Mouse (Mus musculus): ENCODE measurements around the gene Hoxa2.

Gene Hoxa2

GRCm38 (mm10) chr6:52180213-52180710 is 15.6 kb upstream of the Hoxa2 start:
- no peak for DNase-seq (ENCODE audit: extremely low spot score, low read depth, low spot score)

- DNase-seq (ENCODE audit: extremely low spot score, low read depth, low spot score) = no peak
Observed at GRCm38 (mm10) chr6:52179690-52180089, 15.1 kb upstream of the Hoxa2 start.

GRCm38 (mm10) chr6:52178918-52179665 is 14.5 kb upstream of the Hoxa2 start:
- no peak for DNase-seq (ENCODE audit: extremely low spot score, low read depth, low spot score)

- no peak for DNase-seq (ENCODE audit: extremely low spot score, low read depth, low spot score)
Observed at GRCm38 (mm10) chr6:52177806-52178205, 13.2 kb upstream of the Hoxa2 start.

- DNase-seq (ENCODE audit: extremely low spot score, low read depth, low spot score) = no peak
Observed at GRCm38 (mm10) chr6:52177061-52177735, 12.6 kb upstream of the Hoxa2 start, which contains the start of gene 5730596B20Rik. TSS of gene 5730596B20Rik (plus strand) at chr6:52177498.

- no peak for DNase-seq (ENCODE audit: extremely low spot score, low read depth, low spot score)
Observed at GRCm38 (mm10) chr6:52176391-52176790, 11.8 kb upstream of the Hoxa2 start.

- no peak for DNase-seq (ENCODE audit: extremely low spot score, low read depth, low spot score)
Observed at GRCm38 (mm10) chr6:52175864-52176263, 11.2 kb upstream of the Hoxa2 start.

- DNase-seq (ENCODE audit: extremely low spot score, low read depth, low spot score) = no peak
Observed at GRCm38 (mm10) chr6:52174968-52175751, 10.5 kb upstream of the Hoxa2 start.

GRCm38 (mm10) chr6:52173648-52174047 is 9.0 kb upstream of the Hoxa2 start:
- DNase-seq (ENCODE audit: extremely low spot score, low read depth, low spot score) = no peak

GRCm38 (mm10) chr6:52172501-52172900 is 7.9 kb upstream of the Hoxa2 start:
- no peak for DNase-seq (ENCODE audit: extremely low spot score, low read depth, low spot score)

- DNase-seq (ENCODE audit: extremely low spot score, low read depth, low spot score) = no peak
Observed at GRCm38 (mm10) chr6:52171938-52172337, 7.3 kb upstream of the Hoxa2 start.

GRCm38 (mm10) chr6:52171331-52171730 is 6.7 kb upstream of the Hoxa2 start:
- no peak for DNase-seq (ENCODE audit: extremely low spot score, low read depth, low spot score)

GRCm38 (mm10) chr6:52170898-52171223 is 6.2 kb upstream of the Hoxa2 start:
- no peak for DNase-seq (ENCODE audit: extremely low spot score, low read depth, low spot score)

- DNase-seq (ENCODE audit: extremely low spot score, low read depth, low spot score) = no peak
Observed at GRCm38 (mm10) chr6:52170166-52170897, 5.7 kb upstream of the Hoxa2 start.

GRCm38 (mm10) chr6:52169499-52170165 is 5.0 kb upstream of the Hoxa2 start:
- DNase-seq (ENCODE audit: extremely low spot score, low read depth, low spot score) = no peak

GRCm38 (mm10) chr6:52168191-52169055 is 3.8 kb upstream of the Hoxa2 start:
- no peak for DNase-seq (ENCODE audit: extremely low spot score, low read depth, low spot score)

GRCm38 (mm10) chr6:52167736-52168161 is 3.1 kb upstream of the Hoxa2 start:
- DNase-seq (ENCODE audit: extremely low spot score, low read depth, low spot score) = no peak

- DNase-seq (ENCODE audit: extremely low spot score, low read depth, low spot score) = no peak
Observed at GRCm38 (mm10) chr6:52167176-52167575, 2.5 kb upstream of the Hoxa2 start.

- DNase-seq (ENCODE audit: extremely low spot score, low read depth, low spot score) = no peak
Observed at GRCm38 (mm10) chr6:52166431-52167077, 1.9 kb upstream of the Hoxa2 start.
